Mouse (Mus musculus): ENCODE measurements around the gene Plscr5. TPM values are rescaled to one million over a fixed set of nuclear protein-coding genes. Genes with fewer than 3 reads are reported as not detected.
"Not testable (repeated sequence)": the region's sequence is repeated elsewhere in the genome, so short reads cannot be mapped to it uniquely, and the experiment has no call there.

The Plscr5 gene
- polyA plus RNA-seq (2012; rRNA removed), result not detected in 2 replicates

GRCm38 (mm10) chr9:92192636-92193035, at the start of gene Plscr5:
Gene Plscr5 (plus strand): TSS chr9:92192936.
- not testable (repeated sequence) for DNase-seq (ENCODE audit: extremely low spot score in 1 of 2, low spot score in 1 of 2)

- DNase-seq (ENCODE audit: extremely low spot score in 1 of 2, low spot score in 1 of 2), result peak in 1 of 2 experiments; percentile 50
Measured at GRCm38 (mm10) chr9:92147555-92148248, 45.0 kb upstream of the Plscr5 start.

- DNase-seq (ENCODE audit: extremely low spot score in 1 of 2, low spot score in 1 of 2), result no peak
Measured at GRCm38 (mm10) chr9:92162213-92162612, 30.5 kb upstream of the Plscr5 start.

- no peak for DNase-seq (ENCODE audit: extremely low spot score in 1 of 2, low spot score in 1 of 2)
Measured at GRCm38 (mm10) chr9:92173318-92173985, 19.3 kb upstream of the Plscr5 start.

- DNase-seq (ENCODE audit: extremely low spot score in 1 of 2, low spot score in 1 of 2), result peak; percentile 21 to 67
Measured at GRCm38 (mm10) chr9:92174176-92175075, 18.3 kb upstream of the Plscr5 start.

- DNase-seq (ENCODE audit: extremely low spot score in 1 of 2, low spot score in 1 of 2), result peak in 1 of 2 experiments; percentile 18
Measured at GRCm38 (mm10) chr9:92178861-92179469, 13.8 kb upstream of the Plscr5 start.

GRCm38 (mm10) chr9:92191295-92191694, 1.4 kb upstream of the Plscr5 start:
- DNase-seq (ENCODE audit: extremely low spot score in 1 of 2, low spot score in 1 of 2), result no peak

- DNase-seq (ENCODE audit: extremely low spot score in 1 of 2, low spot score in 1 of 2), result no peak
Measured at GRCm38 (mm10) chr9:92198408-92198807, 5.7 kb downstream of the Plscr5 start.

GRCm38 (mm10) chr9:92199564-92199963, 6.8 kb downstream of the Plscr5 start:
- DNase-seq (ENCODE audit: extremely low spot score in 1 of 2, low spot score in 1 of 2), result no peak

- DNase-seq (ENCODE audit: extremely low spot score in 1 of 2, low spot score in 1 of 2), result no peak
Measured at GRCm38 (mm10) chr9:92204397-92204796, 11.7 kb downstream of the Plscr5 start.

- peak; percentile 3 to 82 for DNase-seq (ENCODE audit: extremely low spot score in 1 of 2, low spot score in 1 of 2)
Measured at GRCm38 (mm10) chr9:92207307-92207706, 14.6 kb downstream of the Plscr5 start.

GRCm38 (mm10) chr9:92207757-92208156, 15.0 kb downstream of the Plscr5 start:
- no peak for DNase-seq (ENCODE audit: extremely low spot score in 1 of 2, low spot score in 1 of 2)

- no peak for DNase-seq (ENCODE audit: extremely low spot score in 1 of 2, low spot score in 1 of 2)
Measured at GRCm38 (mm10) chr9:92209850-92210249, 17.1 kb downstream of the Plscr5 start.

- no peak for DNase-seq (ENCODE audit: extremely low spot score in 1 of 2, low spot score in 1 of 2)
Measured at GRCm38 (mm10) chr9:92210386-92210967, 17.7 kb downstream of the Plscr5 start.

- no peak for DNase-seq (ENCODE audit: extremely low spot score in 1 of 2, low spot score in 1 of 2)
Measured at GRCm38 (mm10) chr9:92211048-92211447, 18.3 kb downstream of the Plscr5 start.

- peak in 1 of 2 experiments; percentile 28 for DNase-seq (ENCODE audit: extremely low spot score in 1 of 2, low spot score in 1 of 2)
Measured at GRCm38 (mm10) chr9:92217484-92217883, 24.7 kb downstream of the Plscr5 start.

GRCm38 (mm10) chr9:92217896-92218295, 25.2 kb downstream of the Plscr5 start:
- DNase-seq (ENCODE audit: extremely low spot score in 1 of 2, low spot score in 1 of 2), result no peak

- no peak for DNase-seq (ENCODE audit: extremely low spot score in 1 of 2, low spot score in 1 of 2)
Measured at GRCm38 (mm10) chr9:92220151-92220550, 27.4 kb downstream of the Plscr5 start.

- DNase-seq (ENCODE audit: extremely low spot score in 1 of 2, low spot score in 1 of 2), result no peak
Measured at GRCm38 (mm10) chr9:92221480-92221879, 28.7 kb downstream of the Plscr5 start.

- no peak for DNase-seq (ENCODE audit: extremely low spot score in 1 of 2, low spot score in 1 of 2)
Measured at GRCm38 (mm10) chr9:92224598-92225231, 32.0 kb downstream of the Plscr5 start.

All from frontal cortex, adult 2 months (tissue).